Mouse (Mus musculus) layer of hippocampus, adult 8-10 months (tissue): ENCODE measurements around the gene Srsf12. TPM values are rescaled to one million over a fixed set of nuclear protein-coding genes. Genes with fewer than 3 reads are reported as not detected.

Experiments
- DNase-seq, 2 experiments: peaks; one replicate each; pipeline ENCODE4 v3.0.0; 2022; ENCODE audit warnings: low spot score in 2 of 2
- total RNA-seq, 4 experiments: library from RNA; stranded (reverse); gene quantifications; 2 replicates each; pipeline ENCODE4 v1.2.4; 2022

Srsf12 gene
- total RNA-seq, result 10 to 100 TPM; 21.8 to 25.8 (median 24.5) TPM

DNA sequence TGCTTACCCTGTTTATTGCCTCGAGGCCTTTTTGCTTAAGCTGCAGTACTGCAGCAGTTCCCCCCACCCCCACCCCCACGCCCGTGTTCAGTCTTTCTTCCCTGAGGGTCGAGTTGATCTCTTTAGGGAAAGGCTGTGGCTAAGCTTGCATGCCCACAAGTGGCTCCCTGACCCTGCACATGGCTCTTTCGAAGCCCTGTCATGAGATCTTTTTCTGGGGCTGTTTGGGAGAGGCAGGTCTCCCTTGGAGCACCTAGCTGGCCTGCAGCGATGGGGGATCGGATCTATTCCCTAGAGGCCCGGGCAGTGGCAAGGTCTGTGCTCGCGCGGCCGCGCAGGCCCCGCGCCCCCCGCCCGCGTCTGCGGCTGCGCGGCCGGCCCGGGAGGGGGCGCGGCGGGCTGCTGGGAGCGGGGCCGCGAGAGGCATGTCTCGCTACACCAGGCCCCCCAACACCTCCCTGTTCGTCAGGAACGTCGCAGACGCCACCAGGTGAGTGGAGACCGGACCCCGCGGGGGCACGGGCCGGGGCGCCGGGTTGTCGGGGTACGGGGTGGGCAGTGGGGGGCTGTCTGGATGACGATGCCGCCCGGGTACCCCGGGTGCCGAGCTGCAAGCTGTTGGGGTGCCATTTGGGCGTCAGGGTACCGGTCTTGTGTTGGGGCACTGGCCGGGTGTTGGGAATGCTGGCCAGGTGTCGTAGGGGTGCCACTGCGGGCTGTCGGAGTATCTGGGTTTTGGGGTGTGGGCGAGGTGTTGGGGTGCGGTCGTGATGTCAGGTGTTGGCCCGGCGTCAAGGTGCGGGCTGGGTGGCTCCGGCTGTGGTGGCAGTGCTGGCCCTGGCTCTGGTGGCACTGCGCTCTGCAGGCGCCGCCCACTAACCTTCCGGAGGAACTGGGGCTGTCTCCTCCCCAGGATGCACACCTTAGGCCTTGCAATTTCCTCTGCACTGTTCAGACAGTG lies at the start of gene Srsf12:
Gene Srsf12, plus strand, starts transcription at position 111 of the 961 bp plus-strand sequence.
- peak in 1 of 2 experiments; percentile 46 for DNase-seq

DNA sequence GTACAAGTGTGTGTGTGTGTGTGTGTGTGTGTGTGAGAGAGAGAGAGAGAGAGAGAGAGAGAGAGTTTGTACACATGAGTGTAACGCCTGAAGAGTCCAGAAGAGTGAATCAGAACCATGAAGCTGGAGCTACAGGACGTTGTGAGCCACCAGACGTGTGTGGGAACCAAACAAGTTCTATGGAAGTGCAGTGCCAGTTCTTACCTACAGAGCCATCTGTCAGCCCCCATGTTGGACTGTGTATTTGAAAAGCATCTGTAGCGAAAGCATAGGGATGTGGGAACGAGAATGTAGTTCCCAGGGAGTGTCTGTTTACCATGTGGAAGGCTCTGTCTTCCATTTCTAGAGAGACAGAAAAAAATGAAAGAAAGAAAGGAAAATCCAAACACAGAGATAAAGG lies 25.3 kb upstream of the Srsf12 start:
- peak in 1 of 2 experiments; percentile 33 for DNase-seq

DNA sequence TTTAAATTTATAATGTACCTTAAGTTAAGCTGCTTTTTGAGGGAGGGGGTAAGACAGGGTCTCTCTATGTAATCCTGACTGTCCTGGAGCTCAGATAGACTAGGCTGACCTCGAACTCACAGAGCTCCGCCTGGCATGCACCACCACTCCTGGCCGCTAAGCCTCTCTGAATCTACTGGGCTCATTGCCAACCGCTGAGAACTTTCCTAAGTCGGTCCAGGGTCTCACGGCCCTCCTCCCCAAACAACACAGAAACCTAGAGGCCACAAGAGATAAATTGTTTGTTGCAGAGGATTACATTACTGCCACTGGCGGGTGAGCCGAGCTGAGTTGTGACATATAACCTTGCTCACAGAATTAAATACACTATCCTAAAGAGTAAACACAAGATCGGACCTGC lies 20.6 kb upstream of the Srsf12 start:
- peak in 1 of 2 experiments; percentile 12 for DNase-seq

DNA sequence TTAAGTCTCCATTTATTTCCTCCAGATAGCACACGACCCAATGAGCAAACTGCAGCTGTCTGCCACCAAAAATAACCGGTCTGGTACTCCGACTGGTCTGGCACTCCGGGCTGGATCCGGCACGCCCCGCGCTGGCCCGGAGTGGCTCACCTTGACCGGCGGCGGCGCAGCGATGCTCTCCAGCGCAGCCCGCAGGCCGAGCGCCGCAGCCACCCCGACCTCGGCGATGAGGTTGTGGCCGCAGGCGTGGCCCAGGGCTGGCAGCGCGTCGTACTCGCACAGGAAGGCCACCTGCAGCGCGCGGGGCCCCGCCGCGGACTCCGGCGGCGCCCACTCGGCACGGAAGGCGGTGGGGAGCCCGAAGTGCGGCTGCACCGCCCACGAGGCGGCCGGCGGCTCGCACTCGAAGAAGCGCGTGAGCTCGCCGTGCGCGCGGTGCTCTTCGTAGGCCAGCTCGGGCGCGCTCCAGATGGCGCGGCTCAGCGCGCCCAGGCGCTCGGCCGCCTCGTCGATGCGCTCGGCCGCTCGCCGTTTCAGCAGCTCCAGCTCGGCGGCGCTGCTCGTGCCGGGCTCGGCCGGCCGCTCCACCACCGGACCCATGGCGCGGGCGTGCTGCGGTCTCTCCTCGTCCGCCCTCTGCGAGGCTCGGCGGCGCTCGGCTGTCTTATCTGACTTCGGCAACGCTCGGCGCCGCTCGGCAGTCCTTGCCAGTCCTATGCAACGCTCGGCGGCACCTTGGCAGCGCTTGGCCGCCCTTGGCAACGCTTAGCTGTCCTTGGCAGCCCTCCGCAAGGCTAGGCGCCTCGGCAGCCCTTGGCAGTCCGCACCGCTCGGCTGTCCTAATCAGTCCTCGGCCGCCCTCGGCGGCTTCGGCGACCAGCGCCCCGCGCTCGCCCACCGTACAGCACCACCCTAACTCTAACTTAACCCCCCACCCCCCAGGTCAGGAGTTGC lies 19.7 kb upstream of the Srsf12 start:
- peak; percentile 79 to 87 for DNase-seq

DNA sequence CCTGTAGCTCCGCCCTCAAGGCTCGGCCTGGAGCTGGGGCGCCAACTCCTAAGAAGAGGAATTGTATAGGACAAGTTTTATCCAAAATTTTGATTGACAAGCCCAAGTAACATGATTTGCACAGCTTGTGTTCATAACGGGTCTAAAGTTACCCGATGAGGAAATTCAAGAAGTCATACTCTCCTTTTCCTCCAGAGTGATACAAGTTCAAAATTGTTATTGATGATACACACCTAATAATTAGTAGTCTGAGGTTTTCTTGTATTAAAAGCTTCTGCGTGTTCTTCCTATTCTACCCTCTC lies 19.1 kb upstream of the Srsf12 start, which contains the start of gene Pm20d2:
Gene Pm20d2, minus strand, starts transcription at position 3 of the 302 bp plus-strand sequence.
- no peak for DNase-seq

DNA sequence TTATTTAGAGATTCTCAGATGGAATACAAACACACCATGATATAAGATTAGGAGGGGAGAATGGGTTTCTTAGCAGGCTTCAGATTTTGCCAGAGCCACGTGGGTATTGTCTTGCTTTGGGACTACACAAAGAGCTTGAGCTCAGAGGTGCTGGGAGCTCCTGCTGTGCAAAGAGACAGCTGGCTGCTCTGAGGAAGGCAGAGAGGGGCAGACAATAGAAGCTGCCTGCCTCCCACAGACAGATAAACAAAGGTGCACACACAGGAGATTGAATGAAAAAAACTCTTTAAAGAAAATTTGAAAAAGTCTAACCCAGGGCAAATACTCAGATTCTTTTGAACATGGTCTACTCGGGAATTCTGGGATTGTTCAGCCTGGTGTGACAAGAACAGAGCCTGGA lies 10.7 kb upstream of the Srsf12 start:
- DNase-seq, result no peak

DNA sequence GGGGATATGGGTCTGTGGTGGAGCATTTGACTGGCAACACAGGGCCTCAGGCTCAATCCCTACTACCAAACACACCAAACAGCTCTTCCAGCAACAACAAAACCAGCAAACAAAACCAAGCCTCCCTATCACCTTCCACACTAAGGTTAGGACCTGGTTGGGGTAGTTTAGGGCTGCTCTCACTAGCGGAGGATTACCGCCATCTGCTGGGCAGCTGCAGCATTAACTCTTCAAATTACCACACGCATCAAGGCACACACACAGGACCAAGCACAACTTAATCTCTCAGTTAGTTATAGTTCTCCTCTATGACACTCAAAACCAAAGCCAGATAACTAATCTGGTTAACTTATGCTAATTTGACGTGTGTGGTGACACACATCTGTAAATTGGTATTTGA lies 4.1 kb upstream of the Srsf12 start:
- peak in 1 of 2 experiments; percentile 46 for DNase-seq

DNA sequence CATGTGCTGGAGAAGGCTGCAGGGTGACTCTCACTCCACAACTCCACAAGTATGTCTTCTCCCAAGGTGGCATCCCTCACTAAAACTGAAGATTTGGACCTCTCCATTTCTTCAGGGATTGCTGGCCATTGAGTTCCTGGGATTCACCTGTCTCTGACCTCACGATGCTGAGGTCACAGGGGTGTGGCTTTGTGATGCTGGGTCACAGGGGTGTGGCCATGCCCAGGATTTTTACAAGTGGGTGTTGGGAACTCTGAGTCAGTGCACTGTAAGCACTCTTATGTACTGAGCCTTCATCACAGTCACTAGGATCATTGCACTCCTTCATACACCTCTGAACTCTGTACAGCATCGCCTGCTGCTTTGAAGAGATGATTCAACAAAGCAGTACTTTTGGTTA lies 1.2 kb upstream of the Srsf12 start:
- no peak for DNase-seq

DNA sequence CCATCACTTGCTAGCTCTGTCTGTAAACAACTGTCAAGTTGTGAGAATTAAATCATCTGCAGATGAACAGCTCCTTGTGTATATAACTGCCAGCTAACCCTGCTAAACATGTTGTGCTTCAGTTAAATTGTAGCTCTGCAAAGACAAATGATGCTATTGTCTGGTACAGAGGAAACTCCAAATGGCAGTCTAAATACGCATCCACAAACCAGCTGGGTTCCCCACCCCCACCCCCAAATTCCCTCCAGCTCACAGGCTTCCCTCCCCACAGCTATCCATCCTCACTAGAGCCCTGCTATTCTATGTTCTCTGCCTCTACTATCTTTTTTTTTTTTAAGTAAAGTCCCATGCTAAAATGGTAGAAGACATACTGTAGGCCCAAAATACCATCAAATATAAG lies 13.1 kb downstream of the Srsf12 start:
- no peak for DNase-seq

DNA sequence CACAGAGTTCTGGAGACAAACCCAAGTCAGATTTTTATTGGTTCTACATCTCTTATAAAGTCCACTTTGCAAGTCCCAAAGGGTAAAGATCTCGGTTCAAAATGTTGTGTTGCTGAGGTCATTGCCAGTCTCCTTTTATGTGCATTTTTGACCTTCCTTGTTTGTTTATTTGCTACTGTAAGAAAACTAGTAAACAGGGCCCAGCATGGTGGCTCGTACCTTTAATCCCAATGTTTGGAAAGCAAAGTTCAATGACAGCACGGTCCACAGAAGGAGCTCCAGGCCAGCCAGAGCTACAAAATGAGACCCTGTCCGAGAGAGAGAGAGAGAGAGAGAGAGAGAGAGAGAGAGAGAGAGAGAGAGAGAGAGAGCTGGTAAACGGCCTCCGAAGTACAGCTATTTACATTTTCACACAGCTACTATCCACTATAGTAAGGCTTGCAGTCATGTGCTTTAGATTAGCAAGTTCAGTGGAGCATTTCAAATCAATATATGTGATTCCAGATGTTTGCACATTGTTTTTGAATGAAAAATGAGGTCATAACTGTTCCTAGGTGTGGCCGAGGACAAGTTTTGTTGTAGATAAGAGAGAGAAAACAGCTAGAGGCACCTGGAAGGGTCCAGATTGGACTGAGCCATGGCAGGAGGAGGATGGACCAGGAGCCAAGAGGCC lies 15.3 kb downstream of the Srsf12 start:
- no peak for DNase-seq

DNA sequence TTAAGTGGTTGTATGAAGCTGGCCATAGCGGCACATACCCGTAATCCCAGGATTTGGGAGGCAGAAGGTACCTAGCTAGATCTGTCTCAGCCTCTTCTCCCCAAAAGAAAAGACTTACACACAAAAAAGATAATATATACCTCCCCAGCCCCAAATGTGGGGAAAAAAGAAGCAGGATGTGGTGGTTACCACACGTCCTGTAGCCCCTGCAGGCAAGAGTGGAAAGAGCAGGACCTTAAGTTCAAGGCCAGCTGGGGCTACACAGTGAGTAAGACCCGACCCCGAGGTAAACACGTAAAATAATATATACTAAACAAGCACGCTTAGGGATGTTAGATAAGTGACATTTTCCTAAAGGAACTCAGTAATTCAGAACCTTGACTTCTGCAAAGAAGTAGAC lies 18.4 kb downstream of the Srsf12 start:
- no peak for DNase-seq

DNA sequence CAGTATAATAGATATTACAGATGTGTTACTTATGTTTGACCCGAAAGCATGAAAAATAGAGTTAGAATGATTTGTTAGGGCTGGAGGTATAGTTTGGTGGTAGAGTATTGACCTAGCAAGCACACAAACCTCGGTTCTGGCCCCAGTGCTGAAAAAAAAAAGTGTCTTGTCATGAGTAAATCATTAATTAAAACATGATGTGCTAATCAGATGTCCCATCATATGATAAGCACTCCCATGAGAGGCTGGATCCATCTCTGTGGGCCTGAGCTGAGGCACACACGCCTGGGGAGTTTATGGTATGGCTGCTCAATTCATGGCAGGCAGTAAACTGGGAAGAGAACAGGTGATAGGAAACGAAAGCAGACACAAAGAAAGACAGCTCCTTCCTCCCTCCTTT lies 20.8 kb downstream of the Srsf12 start:
- DNase-seq, result no peak

DNA sequence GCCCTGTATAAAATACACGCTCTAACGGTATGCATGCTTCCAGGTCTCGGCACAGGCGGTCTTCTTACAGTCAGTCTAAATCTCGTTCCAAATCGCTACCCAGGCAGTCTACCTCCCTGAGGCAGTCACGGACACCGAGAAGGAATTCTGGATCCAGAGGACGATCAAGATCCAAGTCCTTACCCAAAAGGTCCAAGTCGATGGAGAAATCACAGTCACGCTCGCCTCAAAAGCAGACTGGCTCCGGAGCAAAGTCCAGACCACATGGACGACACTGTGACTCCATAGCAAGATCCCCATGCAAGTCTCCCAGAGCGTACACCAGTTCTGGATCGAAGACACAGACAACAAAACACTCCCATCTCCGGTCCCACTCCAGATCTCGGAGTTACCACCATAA lies 22.1 kb downstream of the Srsf12 start:
- no peak for DNase-seq

DNA sequence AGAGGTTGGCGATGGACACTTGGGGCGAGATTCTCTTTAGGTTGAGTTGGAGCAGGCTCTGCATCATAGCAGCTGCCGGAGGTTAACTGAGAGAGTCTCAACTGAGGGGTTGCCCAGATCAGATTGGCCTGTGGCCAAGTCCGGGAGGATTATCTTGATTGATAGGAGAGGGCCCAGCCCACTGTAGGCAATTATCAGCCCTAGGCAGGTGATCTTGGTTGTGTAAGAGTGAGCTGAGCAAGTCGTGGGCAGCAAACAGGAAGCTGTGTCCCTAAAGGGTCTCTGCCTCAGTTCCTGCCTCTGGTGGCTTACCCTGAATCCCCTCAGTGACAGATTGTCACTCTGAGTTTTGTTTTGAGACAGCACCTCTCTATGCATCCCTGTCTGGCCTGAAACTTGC lies 33.7 kb downstream of the Srsf12 start:
- DNase-seq, result no peak

DNA sequence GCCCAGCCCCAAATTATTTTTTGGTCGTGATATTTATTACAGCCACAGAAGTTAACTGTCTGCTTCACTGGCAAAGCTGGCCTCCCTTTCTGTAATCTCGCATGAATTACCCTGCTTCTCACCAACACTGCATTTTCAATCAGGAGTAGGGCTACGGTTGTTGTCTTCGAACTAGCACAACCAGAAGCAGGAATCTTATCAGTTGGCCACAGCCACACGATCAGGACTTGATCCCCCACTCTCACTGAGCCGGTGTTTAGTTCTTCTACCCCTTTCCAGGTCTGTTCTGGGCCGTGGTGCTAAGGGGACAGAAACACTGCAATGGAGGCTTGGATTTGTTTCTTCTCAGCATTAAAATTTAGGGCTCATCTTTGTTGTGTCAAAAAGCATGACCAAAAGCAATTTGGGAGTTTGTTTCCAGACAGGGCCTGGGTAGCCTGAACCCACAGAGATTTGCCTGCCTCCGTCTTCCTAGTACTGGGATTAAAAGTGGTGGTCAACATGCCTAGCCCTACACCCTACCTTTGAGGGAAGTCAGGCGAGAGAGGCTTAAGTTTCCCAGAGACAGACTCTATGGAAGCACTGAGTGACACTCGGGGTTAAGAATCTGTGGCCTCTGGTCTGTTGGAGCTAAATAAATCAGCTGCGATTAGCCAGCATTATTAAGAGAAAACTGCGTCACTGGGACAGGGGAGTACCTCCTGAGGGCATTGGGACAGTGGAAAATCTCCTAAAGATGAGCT lies 34.4 kb downstream of the Srsf12 start:
- no peak for DNase-seq

DNA sequence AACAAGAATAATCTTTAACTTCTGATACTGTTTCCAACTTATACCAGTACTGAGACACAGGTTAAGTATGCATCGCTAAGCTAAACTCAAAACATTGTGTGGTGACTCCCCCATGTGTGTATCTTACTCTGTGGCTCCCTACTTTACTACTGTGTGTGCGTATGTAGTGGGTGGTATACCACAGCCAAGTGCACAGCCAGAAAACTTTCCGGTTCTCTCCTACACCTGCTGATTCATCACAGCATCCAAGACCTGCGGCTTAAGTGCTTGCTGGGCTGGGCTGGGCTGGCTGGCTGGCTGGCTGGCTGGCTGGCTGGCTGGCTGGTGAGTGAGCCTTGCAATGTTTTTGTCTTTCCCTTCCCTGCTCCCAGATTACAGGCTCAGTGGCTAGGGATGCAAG lies 35.1 kb downstream of the Srsf12 start:
- DNase-seq, result no peak

DNA sequence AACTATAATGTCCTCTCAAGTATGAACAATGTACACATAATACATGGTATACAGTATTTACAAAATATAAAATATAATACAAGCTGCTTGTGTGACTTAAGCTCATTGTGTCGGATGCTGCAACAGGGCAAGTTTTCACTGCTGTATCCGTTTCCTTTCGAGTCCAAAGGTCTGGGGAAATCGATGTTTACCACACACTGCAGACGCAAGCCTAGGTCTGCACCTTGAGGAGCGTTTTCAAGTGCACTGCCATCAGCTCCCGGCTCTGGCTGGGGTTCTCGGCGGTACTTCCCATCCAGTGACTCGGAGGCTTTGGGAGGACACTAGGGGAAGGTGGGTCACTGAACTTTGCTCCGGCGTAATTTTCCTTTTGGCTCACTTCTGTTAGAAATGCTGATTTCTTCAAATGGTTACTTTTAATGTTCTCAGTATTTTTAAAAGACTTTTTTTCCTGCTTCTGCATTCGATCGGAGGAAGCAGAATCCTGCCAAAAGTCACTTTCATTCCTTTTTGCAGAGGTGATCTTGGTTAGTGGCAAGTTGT lies 37.1 kb downstream of the Srsf12 start:
- no peak for DNase-seq

DNA sequence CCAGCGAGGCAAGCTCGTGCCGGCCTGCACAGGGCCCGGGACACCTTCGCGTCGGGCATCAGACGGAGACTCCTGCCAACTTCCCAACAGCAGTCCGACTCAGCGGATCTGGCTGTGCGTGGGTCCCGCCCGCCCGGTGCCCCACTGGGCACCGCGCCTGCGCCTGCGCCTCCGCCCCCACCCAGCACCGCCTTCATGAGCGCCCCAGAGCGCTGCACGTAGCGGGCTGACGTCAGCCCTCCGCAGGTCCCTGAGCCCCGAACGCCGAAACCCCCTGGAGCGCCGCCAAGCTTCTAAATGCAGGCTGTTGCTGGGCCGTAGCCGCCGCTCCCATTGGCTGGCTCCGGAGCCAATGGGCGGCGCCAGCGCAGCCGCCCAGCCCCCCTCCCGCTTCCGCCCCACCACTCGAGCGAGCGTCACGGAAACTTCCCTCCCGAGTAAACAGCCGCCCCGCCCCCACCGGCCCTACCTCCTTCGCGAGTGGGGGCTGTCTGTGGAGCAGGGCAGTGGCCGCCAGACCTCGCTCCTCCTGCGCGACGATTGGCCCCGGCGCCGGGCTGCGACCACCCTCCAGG lies 38.8 kb downstream of the Srsf12 start:
- DNase-seq, result peak; percentile 97 to 99

DNA sequence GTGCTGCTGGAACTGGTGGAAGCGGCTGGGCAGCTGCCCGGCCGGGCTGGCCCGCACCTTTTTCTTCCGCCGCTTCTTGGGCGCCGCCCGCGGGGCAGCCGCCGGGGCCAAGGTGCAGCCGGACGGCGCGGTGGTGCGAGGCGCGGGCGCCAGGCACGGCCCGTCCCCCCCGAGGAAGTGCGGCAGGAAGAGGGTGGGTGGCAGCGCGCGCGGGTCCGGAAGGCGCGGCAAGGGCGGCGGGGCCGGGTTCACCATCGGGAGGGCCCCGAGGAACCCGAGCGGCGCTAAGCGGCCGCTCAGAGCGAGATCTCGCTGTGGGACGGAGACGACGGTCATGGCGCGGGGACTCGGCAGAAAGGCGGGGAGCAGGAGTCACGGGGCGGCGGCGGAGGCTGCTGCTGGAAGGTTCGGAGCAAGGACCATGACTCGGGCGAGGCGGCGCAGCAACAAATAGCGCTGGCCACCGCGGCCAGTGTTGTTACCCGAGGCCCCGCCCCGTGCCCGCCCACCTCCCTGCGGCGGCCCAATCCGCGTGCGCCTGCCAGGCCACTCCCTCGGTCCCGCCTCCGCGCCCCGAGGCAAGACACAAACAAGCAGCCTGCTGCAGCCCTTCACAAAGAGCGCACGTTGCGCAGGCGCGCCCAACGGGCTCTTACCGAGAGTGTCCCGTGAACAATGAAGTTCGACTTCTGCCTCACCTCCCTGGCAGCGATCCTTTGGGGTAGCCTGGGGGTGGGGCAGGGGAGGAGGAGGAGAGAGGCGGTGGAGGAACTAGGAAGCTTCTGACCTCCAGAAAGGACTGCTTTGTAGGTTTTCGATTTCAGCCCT lies 39.5 kb downstream of the Srsf12 start:
- DNase-seq, result peak; percentile 97 to 98
